Mouse (Mus musculus) megakaryocyte, embryonic 14.5 days (primary cell): ENCODE results near the gene Apol10a.
"Not testable (repeated sequence)": the region's sequence is repeated elsewhere in the genome, so short reads cannot be mapped to it uniquely, and the experiment has no call there.

Experiments
- FLI1 ChIP-seq: IDR thresholded peaks from 2 replicates; pipeline ENCODE4 v1.6.1; 2012; ENCODE audit warnings: low read length, inconsistent platforms, mixed read lengths
- GATA1 ChIP-seq: IDR thresholded peaks from 3 replicates; pipeline ENCODE4 v1.6.1; 2012; ENCODE audit warnings: mixed read lengths, low read length, inconsistent platforms, borderline replicate concordance

DNA sequence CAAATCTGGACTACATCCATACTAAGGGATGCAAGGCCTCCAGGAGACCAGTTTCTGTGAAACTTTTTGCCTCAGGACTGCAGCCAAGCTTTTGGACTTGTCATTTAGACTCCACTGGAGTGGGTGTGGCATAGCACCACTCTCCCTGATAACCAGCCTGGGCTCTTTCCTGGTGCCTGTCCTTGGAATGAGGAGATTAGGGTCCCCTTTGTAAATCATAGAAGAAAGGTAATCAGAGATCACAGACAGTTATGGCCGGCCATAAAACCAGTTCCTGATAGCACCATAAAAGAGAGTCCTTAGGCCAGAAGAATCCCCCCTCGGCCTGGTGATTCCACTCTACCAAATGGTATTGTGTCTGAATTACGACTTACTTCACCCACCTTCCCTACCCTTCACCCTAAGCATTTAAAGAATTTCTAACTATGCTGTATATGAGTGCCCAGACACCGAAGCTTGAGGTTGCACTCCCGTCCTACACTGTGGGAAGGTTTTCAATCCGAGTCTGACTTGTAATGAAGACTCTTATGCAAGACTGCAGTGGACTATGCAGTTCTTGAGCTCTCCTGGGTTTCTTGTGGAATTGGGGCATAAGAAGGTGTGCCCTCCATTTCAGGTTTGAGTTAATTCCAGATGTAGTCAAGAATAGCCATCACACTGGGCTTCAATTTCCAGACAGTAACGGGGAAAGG, 2.0 kb upstream of the Apol10a start:
- not testable (repeated sequence) for TF ChIP-seq GATA1, FLI1
